Mouse (Mus musculus): Measurements from ENCODE around the gene Ntng1.

DNA sequence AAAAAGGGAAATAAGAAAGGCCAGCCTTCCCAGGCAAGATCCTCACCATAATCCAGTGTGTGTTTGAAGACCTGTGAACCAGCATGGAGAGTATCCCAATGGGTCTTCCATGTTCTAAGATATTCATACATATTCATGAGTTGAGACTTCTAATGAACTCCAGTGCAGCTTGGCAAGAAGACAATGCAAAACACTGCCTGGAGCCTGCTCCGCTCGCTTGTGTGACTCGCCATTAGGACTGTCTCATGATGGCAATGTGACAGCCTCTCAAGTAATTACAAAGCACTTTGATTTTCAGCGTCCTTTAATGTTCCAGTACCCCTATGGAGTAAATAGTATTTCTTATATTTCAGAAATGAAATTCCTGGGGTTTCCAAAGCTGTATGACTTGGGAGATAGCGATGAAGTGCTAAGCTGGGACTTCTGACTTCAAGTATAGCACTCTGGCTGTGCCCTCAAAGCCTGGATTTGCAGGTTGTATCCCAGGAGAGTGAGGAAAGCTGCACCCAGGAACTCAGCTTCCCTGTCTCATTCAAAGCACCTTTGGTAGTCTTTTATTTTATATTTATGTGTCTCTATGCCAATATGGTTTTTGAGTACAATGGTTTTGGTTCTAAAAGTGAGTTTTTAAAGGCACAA lies 412.1 kb downstream of the Ntng1 start:
- TF ChIP-seq CTCF (IDR thresholded peaks at IDR 0.05) (no peak), EP300 (IDR thresholded peaks at IDR 0.05) (no peak)
